Mouse (Mus musculus) pancreas, adult 10 weeks (tissue): ENCODE data around the gene Chil3. TPM values are rescaled to one million over a fixed set of nuclear protein-coding genes. Genes with fewer than 3 reads are reported as not detected.

Source experiments
- polyA plus RNA-seq: library from polyadenylated mRNA; stranded (reverse); fragments of 350-450 nt; fragmentation: Illumina TruSeq; extraction: RNeasy Lipid Tissue Mini Kit (QIAGEN cat#74804); gene quantifications from one replicate; pipeline ENCODE4 v1.2.3, GENCODE M21; 2015; ENCODE audit warnings: low read depth, low replicate concordance; ENCODE audit not compliant: insufficient read depth

The Chil3 gene
- not detected for polyA plus RNA-seq

DNA sequence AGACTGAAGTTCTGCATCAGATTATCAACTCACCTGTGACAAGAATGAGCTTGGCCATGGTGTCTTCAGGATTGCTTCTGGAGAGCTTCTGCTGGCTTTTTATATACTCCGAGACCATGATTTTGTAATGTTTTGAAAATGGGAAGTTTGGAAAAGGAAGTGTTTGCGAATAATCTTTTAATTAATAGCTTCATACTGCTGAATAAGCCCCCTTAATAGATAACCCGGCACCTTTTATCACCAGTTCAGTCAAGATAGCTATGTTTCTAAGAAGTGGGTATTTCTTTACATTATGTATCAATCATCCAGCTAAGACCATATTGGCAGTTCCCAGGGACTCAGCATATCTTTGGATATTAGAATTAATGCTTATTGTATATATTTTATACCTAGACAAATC lies at the start of gene Chil3:
Gene Chil3, minus strand, starts transcription at position 101 of the 400 bp plus-strand sequence.

GRCm38 (mm10) chr3:106112929-106113328 lies 54.4 kb downstream of the Chil3 start, which contains the start of gene Chia1:
TSS of gene Chia1 (plus strand) at chr3:106113229.

Other genes starting within 250 kb of the Chil3 start
- not detected for gene I830077J02Rik, start 234.9 kb downstream of the Chil3 start, polyA plus RNA-seq
- 7.1 TPM for gene Wdr77, start 208.2 kb downstream of the Chil3 start, polyA plus RNA-seq
- 41.3 TPM for gene Atp5f1, start 207.5 kb downstream of the Chil3 start, polyA plus RNA-seq
- 1.5 TPM for gene Ovgp1, start 193.9 kb downstream of the Chil3 start, polyA plus RNA-seq
- gene Pifo, start 152.9 kb downstream of the Chil3 start, polyA plus RNA-seq: not detected
- not detected for gene Chil5, start 134.8 kb downstream of the Chil3 start, polyA plus RNA-seq
- not detected for gene Chia1, start 54.3 kb downstream of the Chil3 start, polyA plus RNA-seq
- not detected for gene Chil4, start 51.9 kb upstream of the Chil3 start, polyA plus RNA-seq
- gene Chil6, start 238.6 kb upstream of the Chil3 start, polyA plus RNA-seq: not detected